Mouse (Mus musculus) skeletal muscle tissue, adult 2 months (tissue): ENCODE data around the gene Pyurf.

Experiments
- DNase-seq: peaks from one replicate; pipeline ENCODE4 v3.0.0-alpha.2; 2012; ENCODE audit warnings: low read depth, low spot score

The Pyurf gene

DNA sequence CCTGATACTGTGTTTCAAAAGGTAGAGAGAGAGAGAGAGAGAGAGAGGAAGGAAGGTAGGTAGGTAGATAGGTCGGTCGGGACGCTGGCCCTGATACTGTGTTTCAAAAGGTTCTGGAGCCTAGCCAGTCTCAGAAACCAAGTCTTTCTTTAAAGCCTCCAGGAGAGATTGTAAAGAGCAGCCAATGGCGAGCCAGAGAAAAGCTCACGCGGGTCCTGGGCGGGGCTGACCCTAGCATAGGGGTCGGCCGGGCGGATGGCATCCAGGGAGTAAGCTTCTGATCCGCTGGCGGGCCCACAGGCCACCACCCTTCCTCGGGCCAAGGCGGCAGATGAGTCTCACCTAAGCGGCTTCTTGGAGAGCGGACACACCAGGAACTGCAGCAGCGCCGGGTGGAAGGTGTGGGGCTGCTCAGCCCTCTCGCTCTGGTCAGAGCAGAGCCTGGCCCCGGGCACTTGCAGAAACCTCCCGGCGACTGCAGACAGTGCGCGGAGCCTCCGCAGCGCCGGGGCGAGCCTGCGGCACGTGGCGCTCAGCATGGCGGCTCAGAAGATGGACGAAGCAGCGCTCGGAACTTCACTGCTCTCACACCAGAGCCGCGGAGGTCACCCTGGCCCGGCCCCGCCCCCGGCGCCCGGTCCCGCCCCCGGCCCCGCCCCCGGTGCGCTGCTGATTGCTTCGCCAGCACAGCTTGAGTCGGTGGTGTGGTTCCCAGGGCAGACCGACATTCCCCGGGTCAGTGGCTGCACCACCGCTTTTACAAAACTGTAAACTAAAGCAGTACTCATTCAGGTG, at the start of gene Pyurf:
Gene Pyurf, minus strand, starts transcription at position 612 of the 795 bp plus-strand sequence.
- DNase-seq, result peak; percentile 78

DNA sequence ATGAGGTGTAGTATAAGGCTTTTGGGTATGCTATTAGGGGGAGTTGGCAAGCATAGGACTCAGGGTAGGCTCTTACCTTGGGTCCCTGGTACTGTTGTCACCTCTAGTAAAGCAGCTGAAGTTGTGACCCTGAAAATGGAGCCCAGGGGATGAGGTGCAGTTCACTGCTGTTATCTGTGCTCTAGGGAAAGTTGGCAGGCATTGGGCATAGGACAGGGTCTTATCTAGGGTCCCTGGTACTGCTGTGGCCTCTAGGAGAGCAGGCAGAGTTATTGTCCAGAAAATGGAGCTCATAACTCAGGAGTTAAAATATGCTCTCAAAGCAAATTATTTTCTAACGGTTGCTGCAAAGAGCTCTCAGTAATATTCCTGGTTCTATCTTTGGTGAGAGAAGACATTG, 29.5 kb upstream of the Pyurf start:
- DNase-seq, result no peak

DNA sequence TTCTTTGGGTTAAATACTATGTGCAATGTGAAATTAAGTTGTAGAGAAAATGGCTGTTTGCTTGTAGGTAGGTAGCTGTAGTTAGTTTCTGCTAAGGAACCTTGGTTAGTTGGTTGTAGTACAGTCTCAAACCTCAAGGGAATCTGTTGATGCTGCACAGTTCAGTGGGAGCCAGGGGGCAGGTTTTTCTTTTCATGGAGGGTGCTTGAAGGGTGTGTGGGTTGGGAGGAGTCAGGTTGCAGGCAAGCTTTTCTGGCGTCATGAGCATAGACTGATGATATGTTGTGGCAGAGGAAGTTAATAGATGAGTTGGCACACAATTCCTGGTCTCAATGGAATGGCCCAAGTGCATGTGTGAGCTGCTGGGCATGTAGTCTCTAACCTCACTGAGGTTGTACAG, 19.8 kb upstream of the Pyurf start:
- DNase-seq, result no peak

DNA sequence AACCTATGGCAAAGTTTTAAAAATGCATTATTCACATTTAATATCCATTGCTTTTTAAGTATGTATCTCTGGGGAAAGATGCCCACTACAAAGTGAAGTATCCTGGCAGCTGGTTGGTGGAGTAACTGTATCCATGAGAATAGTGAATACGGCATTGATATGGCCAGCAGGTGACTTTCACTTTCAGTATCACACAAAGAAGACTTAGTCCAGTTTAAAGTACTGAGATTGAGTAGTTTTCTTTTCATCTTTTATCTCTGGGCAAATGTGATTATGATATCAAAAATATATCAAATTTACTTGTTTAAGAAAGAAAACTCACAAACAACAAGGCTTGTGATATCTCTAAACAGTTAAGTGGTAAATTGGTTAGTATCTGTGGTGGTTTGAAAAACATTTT, 14.8 kb upstream of the Pyurf start:
- no peak for DNase-seq

DNA sequence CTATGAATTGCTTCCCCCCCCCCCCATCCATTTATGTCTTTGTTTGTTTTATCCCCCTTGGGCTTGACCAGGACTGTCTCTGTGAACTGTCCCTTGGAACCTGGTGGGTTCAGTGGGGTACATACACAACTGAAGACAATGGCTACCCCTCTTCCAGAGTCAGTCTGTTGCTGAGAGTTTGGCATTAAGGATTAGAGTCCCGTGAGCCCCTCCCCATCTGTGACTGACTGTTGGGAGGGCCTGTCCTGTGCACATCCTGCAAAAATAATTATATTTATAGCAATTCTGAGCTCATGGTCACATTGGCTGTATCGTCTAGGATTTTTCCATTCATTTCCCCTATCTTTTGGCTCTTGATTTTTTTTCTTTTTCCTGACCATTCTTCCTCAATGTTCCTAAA, 11.8 kb upstream of the Pyurf start:
- DNase-seq, result no peak

DNA sequence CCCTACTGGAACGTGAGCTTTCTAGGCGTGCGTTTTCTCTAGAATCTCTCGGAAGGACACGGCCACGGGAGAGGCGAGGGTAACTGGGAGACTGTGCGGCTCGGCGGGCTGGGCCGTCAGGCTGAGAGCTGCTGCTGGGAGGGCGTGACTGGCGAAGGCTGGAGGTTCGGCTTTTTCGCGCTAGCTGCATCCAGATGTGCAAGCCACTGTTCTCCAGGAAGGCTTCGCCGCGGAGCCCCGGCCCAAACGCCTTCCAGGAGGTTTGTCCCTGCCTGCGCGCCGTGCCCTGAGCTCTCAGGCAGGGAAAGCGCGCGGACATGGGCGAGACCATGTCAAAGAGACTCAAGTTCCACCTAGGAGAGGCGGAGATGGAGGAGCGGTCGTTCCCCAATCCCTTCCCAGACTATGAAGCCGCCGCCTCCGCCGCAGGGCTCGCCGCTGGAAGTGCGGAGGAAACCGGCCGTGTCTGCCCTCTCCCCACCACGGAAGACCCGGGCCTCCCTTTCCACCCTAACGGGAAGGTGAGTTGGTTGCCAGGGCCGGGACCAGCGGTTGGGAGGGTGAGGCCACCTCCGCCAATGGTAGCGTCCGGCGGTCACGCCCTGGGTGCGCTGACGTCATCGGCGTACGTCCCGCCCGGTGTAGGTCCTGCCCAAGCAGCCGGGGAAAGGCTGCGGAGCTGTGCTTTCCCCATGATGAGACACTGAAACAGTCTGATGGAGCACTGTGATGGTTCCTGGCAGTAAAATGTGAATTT, 11.0 kb upstream of the Pyurf start:
- DNase-seq, result peak; percentile 94

DNA sequence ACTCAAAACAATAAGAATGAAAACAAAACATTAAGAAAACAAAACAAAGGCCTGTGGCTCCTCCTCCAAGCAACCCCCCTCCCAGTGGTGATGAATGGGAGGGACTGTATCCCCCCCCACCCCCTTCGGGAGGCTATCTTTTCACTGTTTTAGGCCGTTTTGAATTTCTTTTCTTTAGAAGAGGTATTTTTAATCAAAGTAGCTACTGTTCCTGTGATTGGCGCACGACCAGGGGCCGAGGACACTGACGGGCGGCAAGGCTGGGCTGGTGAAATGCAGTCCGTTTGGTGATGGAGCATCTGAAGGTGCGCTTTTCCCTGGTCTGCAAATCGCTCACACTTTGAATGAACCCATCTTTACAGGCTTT, 10.5 kb upstream of the Pyurf start, which contains the start of gene Lancl2:
Gene Lancl2, plus strand, starts transcription at position 165 of the 367 bp plus-strand sequence.
- DNase-seq, result no peak

DNA sequence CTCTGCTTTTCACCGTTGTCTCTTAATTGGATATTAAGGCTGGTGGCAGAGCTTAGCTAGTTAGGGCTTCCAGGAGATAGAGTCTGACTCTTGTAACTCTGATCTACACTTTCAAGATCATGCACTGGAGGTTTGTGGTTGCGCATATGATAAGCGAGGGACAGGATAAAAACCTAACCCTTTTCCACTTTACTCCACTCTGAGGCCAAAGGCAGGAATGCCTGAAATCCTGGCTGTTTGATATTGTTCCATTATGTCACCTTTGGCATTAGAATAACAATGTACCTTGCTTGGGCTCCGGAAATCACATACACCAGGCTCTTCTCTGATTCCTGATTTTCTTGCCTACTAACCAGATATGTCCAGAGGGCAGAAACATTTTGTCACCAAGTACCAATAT, 9.8 kb upstream of the Pyurf start:
- DNase-seq, result no peak

DNA sequence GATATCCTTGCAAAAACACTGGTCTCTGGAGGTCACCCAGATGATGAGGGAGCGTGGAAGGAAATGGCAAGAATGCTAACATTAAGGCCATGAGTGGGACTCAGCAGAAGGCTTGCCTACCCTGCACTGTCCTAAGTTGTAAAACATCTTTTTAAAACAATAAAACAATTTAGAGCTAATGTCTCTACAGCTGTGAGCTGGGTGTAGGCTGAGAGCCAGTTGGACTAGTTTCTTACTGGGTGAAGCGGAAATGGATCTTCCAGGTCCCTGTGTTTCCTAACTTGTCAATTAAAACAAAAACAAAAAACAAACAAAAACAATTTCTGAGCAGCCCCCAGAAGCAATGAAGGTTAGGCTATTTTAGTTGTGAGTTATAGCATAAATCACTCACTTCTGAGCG, 1.2 kb upstream of the Pyurf start:
- DNase-seq, result no peak

DNA sequence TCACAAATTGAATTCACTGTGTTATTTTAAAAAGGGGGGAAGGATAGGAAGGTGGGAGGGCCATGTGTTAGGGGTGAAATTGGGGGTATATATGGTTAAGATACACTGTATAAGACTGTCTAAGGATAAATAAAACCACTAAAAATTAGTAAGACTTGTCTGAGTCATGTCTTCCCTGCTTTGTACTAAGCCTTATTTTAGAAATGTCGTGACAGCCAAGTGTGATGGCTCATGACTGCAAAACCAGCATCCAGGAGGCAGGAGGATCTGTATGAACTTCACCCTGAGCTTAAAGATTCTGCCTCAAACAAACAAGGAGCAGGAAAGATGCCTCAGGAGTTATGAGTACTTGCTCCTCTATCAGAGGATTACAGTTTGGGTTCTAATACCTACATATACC, 7.7 kb downstream of the Pyurf start:
- DNase-seq, result no peak

DNA sequence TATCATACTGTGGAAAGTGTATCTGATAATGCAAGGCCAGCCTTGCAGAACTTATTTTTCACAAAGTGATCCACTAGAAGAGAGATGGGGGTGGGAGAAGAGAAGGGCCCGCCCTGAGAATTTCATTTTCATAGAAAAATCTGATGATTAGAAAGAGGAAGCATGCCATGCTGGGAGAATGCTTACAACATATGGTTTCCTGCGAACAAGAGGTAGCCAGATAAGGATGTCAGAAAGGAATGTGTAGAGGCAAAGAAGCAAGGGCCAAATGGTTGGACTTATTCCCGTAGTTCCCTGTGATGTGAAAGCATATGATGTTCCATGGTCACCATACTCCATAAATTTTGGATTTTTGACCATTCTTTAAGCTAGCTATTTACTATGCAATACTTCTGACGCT, 30.6 kb downstream of the Pyurf start:
- no peak for DNase-seq

DNA sequence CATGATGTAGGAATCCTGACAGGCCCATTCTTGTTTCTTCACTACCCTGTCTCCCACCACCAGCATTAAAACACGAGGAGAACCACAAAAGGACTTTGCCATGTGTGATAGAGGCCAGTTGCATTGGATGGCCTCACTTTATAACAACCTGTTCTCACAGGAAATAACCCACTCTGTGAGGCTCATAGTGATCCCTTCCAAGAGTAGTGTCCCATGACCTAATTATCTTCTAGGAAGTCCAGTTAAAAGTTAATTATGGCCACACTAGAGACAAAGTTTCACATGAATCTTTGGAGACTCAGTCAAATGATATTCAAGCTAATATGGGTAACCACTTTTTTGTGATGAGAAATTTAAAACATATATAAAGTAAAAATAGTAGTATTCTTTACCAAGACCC, 44.6 kb downstream of the Pyurf start:
- DNase-seq, result no peak

DNA sequence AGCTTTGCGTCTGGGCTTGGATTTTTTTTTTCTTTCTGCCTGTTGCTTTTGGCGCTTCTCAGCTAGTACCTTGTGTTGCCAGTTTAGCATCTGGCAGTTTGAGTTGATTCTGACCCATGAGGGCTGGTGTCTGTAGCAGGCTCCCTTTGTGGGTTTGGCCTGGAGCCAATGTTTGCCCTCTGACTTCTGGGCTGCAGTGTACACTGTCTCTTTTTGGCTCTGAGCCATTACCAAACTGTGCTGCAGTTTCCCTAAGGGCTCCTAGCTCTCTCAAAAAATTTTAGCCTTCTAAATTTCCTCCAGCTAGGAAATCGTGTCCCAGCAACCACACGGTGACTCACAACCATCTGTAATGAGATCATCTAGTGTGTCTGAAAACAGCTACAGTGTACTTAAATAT, 50.1 kb downstream of the Pyurf start:
- DNase-seq, result peak; percentile 53

DNA sequence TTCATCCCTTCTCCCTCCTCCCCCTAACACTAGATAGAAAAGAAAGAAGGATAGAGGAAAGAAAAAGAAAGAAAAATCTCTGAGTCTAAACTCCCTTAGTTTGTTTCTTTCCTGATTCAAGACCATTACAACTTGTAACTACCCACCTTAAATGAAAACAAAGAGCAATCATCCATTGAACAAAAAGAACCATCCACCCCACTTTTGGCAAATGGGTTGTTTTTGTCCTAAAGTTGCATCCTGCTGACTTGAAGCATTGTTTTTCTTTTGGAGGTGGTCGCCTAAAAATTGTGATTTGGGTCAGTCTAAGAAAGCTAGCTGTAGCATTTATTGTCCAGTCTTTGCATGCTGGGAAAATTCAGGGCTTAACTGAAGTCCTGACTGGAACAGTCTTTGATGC, 52.3 kb downstream of the Pyurf start:
- DNase-seq, result no peak
